12 mouse cellular contexts compared by ENCODE assay signal in the genomic region with DNA sequence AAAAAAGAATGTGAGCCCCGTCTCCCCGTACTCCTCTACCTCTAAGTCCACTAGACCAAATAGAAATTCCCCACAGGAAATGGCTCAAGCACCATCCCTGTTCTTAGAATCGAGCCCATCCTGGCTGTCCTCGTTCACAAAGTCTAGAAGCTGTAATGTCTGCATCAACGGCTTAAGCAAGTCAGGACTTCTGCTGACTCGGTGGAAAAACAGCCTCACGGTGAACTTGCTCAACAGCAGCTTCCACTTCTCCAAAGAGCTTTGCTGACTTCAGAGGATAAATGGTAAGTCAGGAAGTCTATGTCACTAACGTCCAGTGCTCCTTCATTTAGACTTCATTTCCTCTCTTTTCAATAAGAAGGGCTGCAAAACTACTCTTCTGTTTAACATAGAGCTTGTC. TPM values are rescaled to one million over a fixed set of nuclear protein-coding genes. Genes with fewer than 3 reads are reported as not detected.
DNase-seq lines count a peak whose midpoint lies in the region; ATAC-seq and TF ChIP-seq lines count a peak whose summit lies in the region.
"Had no signal": no experiment of that assay in that cellular context is flagged by ENCODE, and none has a peak within 500 bp of the region (broad histone marks: within the 10 kb centered on the region; RNA-seq: fewer than 3 reads in every experiment).

No protein-coding gene starts in this region.

- no peak for TF ChIP-seq POLR2A in bone marrow macrophage, adult 2 months (IDR thresholded peaks at IDR 0.05; ENCODE audit: borderline replicate concordance, low read depth, low read length)

- H3K9me3 ChIP-seq in lung, embryonic 14.5 days (ENCODE audit: low read depth, low read length) = no peaks in the 10 kb centered on the region
- H3K9me3 ChIP-seq in hindbrain, embryonic 14.5 days (ENCODE audit: control insufficient read depth, low read length) = no peaks in the 10 kb centered on the region
- H3K9me3 ChIP-seq: hindbrain, embryonic 13.5 days; limb, embryonic 12.5 days; stomach, embryonic 15.5 days had no signal

- no peaks in the 10 kb centered on the region for H3K27me3 ChIP-seq in lung, embryonic 14.5 days (ENCODE audit: insufficient read depth, low read length)
- no peaks in the 10 kb centered on the region for H3K27me3 ChIP-seq in hindbrain, embryonic 14.5 days (ENCODE audit: control insufficient read depth, insufficient read depth, low read length)
- H3K27me3 ChIP-seq: hindbrain, embryonic 13.5 days; limb, embryonic 12.5 days; stomach, embryonic 15.5 days had no signal

- peak; percentile 9 to 12 for DNase-seq in adrenal gland, postnatal 36 days
- no peak for DNase-seq in adrenal gland, postnatal 14 days
- peak; percentile 51 for DNase-seq in layer of hippocampus, adult 11-12 months (ENCODE audit: low spot score)
- no peak for DNase-seq in layer of hippocampus, postnatal 25 days (ENCODE audit: extremely low spot score in 1 of 2, low spot score in 1 of 2)
- DNase-seq in lung, embryonic 14.5 days = peak; percentile 44
- DNase-seq in cerebellum, postnatal 14 days = no peak
- no peak for DNase-seq in hindbrain, embryonic 14.5 days (ENCODE audit: low spot score)

- no peak overlapping the region for H3K4me2 ChIP-seq in lung, embryonic 14.5 days
- H3K4me2 ChIP-seq in hindbrain, embryonic 14.5 days (replicated peaks) = no peak overlapping the region
- H3K4me2 ChIP-seq: hindbrain, embryonic 13.5 days; limb, embryonic 12.5 days; stomach, embryonic 15.5 days had no signal

- no peak overlapping the region for H3K9ac ChIP-seq in lung, embryonic 14.5 days
- no peak overlapping the region for H3K9ac ChIP-seq in hindbrain, embryonic 14.5 days
- H3K9ac ChIP-seq: hindbrain, embryonic 13.5 days; limb, embryonic 12.5 days; stomach, embryonic 15.5 days had no signal

- WGBS in lung, embryonic 14.5 days = 61% methylated on average over 8 of the region's 8 CpGs
- 80% methylated on average over 8 of the region's 8 CpGs for WGBS in hindbrain, embryonic 14.5 days

- TF ChIP-seq CTCF in bone marrow macrophage, adult 2 months (IDR thresholded peaks at IDR 0.05; ENCODE audit: low read depth, low read length) = no peak
- TF ChIP-seq CTCF in lung, embryonic 14.5 days (IDR thresholded peaks at IDR 0.05; ENCODE audit: low read depth) = no peak

- peak overlapping the region; percentile 100 for H3K27ac ChIP-seq in bone marrow macrophage, adult 2 months (ENCODE audit: insufficient read depth, low read depth, low read length)
- no peak overlapping the region for H3K27ac ChIP-seq in lung, embryonic 14.5 days (ENCODE audit: low read depth)
- no peak overlapping the region for H3K27ac ChIP-seq in hindbrain, embryonic 14.5 days
- H3K27ac ChIP-seq: hindbrain, embryonic 13.5 days; limb, embryonic 12.5 days; stomach, embryonic 15.5 days had no signal

- peaks cover 37% of the 10 kb centered on the region for H3K4me1 ChIP-seq in bone marrow macrophage, adult 2 months (ENCODE audit: control insufficient read depth, insufficient read depth, low read length)
- no peaks in the 10 kb centered on the region for H3K4me1 ChIP-seq in lung, embryonic 14.5 days (ENCODE audit: insufficient read depth)
- H3K4me1 ChIP-seq in hindbrain, embryonic 14.5 days (replicated peaks; ENCODE audit: control insufficient read depth, insufficient read depth, low read length) = no peaks in the 10 kb centered on the region
- H3K4me1 ChIP-seq: hindbrain, embryonic 13.5 days; limb, embryonic 12.5 days; stomach, embryonic 15.5 days had no signal

- ATAC-seq in lung, embryonic 14.5 days (ENCODE audit: insufficient read depth) = no peak
- ATAC-seq in hindbrain, embryonic 14.5 days (ENCODE audit: low FRiP score) = no peak
- ATAC-seq: midbrain, embryonic 16.5 days had no signal

- 0 out of 2 replicates have a peak, but pooled peaks cover 7% of the 10 kb centered on the region for H3K36me3 ChIP-seq in lung, embryonic 14.5 days (ENCODE audit: insufficient read depth)
- no peaks in the 10 kb centered on the region for H3K36me3 ChIP-seq in hindbrain, embryonic 14.5 days (replicated peaks; ENCODE audit: control insufficient read depth, insufficient read depth)
- H3K36me3 ChIP-seq: hindbrain, embryonic 13.5 days had no signal

- no peak overlapping the region for H3K4me3 ChIP-seq in bone marrow macrophage, adult 2 months (ENCODE audit: insufficient read depth, low read length)
- H3K4me3 ChIP-seq in lung, embryonic 14.5 days (ENCODE audit: low read depth, low read length) = no peak overlapping the region
- H3K4me3 ChIP-seq in hindbrain, embryonic 14.5 days (replicated peaks; ENCODE audit: low read length) = no peak overlapping the region
- H3K4me3 ChIP-seq: hindbrain, embryonic 13.5 days; limb, embryonic 12.5 days; stomach, embryonic 15.5 days had no signal

RNA-seq across cellular contexts. Expression of a gene that starts 11.4 kb away (rescaled TPM):
- 10 to 100 TPM; 35.2 to 52.4 TPM for total RNA-seq in adrenal gland, postnatal 36 days (2021)
- 35.0 and 40.6 TPM in 2 replicates for total RNA-seq in adrenal gland, postnatal 14 days (2021)
- 10 to 100 TPM; 33.7 to 36.2 TPM for total RNA-seq in layer of hippocampus, postnatal 25 days (2021)
- polyA plus RNA-seq in bone marrow macrophage, adult 2 months (2012; ENCODE audit: insufficient read depth, insufficient read length, missing spikeins) = 57.6 and 61.0 TPM in 2 replicates
- polyA plus RNA-seq in lung, embryonic 14.5 days (2014; fragmentation: Nextera tagmentation; extraction: Ambion mirVana) = 29.5 and 30.2 TPM in 2 replicates
- 35.6 and 35.9 TPM in 2 replicates for polyA plus RNA-seq in hindbrain, embryonic 14.5 days (2014; fragmentation: Nextera tagmentation; extraction: Ambion mirVana)

RNA-seq across cellular contexts. Expression of a gene that starts 56.2 kb away (rescaled TPM):
- total RNA-seq in adrenal gland, postnatal 36 days (2021) = 1 to 10 TPM; 4.6 to 4.9 TPM
- 2.9 and 3.8 TPM in 2 replicates for total RNA-seq in adrenal gland, postnatal 14 days (2021)
- total RNA-seq in layer of hippocampus, postnatal 25 days (2021) = 1 to 10 TPM in 1 of 2 experiments, under 1 TPM in 1; 0.89 to 1.1 TPM
- polyA plus RNA-seq in bone marrow macrophage, adult 2 months (2012; ENCODE audit: insufficient read depth, insufficient read length, missing spikeins) = not detected in 2 replicates
- polyA plus RNA-seq in lung, embryonic 14.5 days (2014; fragmentation: Nextera tagmentation; extraction: Ambion mirVana) = 7.5 and 9.1 TPM in 2 replicates
- 2.6 and 2.8 TPM in 2 replicates for polyA plus RNA-seq in hindbrain, embryonic 14.5 days (2014; fragmentation: Nextera tagmentation; extraction: Ambion mirVana)

Comparison
In these comparisons a context has a peak if more than half of its experiments do, and no peak if none do; other contexts are left out.
1. DNase-seq: peak in adrenal gland, postnatal 36 days (2 of 2), layer of hippocampus, adult 11-12 months (single experiment) and lung, embryonic 14.5 days (single experiment); none in adrenal gland, postnatal 14 days (single experiment), layer of hippocampus, postnatal 25 days (0 of 2), cerebellum, postnatal 14 days (0 of 2) and hindbrain, embryonic 14.5 days (single experiment).